Mouse (Mus musculus): ENCODE results near the gene Rptor. TPM values are rescaled to one million over a fixed set of nuclear protein-coding genes. Genes with fewer than 3 reads are reported as not detected.

Gene Rptor
- polyA plus RNA-seq, 1 experiment from 2014 or later: 13.2 TPM

GRCm38 (mm10) chr11:119630329-119630728, 27.6 kb downstream of the Rptor start:
- Histone ChIP-seq H3K27me3 (replicated peaks; ENCODE audit: control insufficient read depth, insufficient read depth, low read length) (no peaks in the 10 kb centered on the region), H3K9me3 (ENCODE audit: control insufficient read depth, low read length) (no peaks in the 10 kb centered on the region), H3K4me1 (replicated peaks; ENCODE audit: control insufficient read depth, insufficient read depth, low read length) (peaks cover 5% of the 10 kb centered on the region), H3K9ac (ENCODE audit: low read depth, low read length) (no peak overlapping the region), H3K27ac (ENCODE audit: low read depth, low read length) (no peak overlapping the region), H3K4me3 (ENCODE audit: low read depth, low read length) (no peak overlapping the region), H3K4me2 (no peak overlapping the region), H3K36me3 (ENCODE audit: control insufficient read depth, insufficient read depth, low read length) (peaks cover 4% of the 10 kb centered on the region)
- ATAC-seq (replicated peaks; ENCODE audit: low FRiP score): no peak
- no peak for DNase-seq (ENCODE audit: low spot score)
- 86% methylated on average over 5 of the region's 5 CpGs for WGBS

- ATAC-seq (replicated peaks; ENCODE audit: low FRiP score) (no peak), DNase-seq (ENCODE audit: low spot score) (no peak)
- H3K4me2 ChIP-seq: no peak overlapping the region
- peaks cover 4% of the 10 kb centered on the region for H3K36me3 ChIP-seq (ENCODE audit: control insufficient read depth, insufficient read depth, low read length)
- no peak overlapping the region for H3K4me3 ChIP-seq (ENCODE audit: low read depth, low read length)
- no peak overlapping the region; the same call in 1 of the 2 replicates for H3K27ac ChIP-seq (ENCODE audit: low read depth, low read length)
- no peak overlapping the region for H3K9ac ChIP-seq (ENCODE audit: low read depth, low read length)
- peaks cover 5% of the 10 kb centered on the region for H3K4me1 ChIP-seq (replicated peaks; ENCODE audit: control insufficient read depth, insufficient read depth, low read length)
- H3K9me3 ChIP-seq (ENCODE audit: control insufficient read depth, low read length): no peaks in the 10 kb centered on the region
- no peaks in the 10 kb centered on the region for H3K27me3 ChIP-seq (replicated peaks; ENCODE audit: control insufficient read depth, insufficient read depth, low read length)
- 69% methylated on average over 3 of the region's 3 CpGs for WGBS
These were observed 28.6 kb downstream of the Rptor start for GRCm38 (mm10) chr11:119631222-119631870.

GRCm38 (mm10) chr11:119636371-119636883, 33.7 kb downstream of the Rptor start:
- DNase-seq (ENCODE audit: low spot score): no peak
- H3K27me3 ChIP-seq (replicated peaks; ENCODE audit: control insufficient read depth, insufficient read depth, low read length): no peaks in the 10 kb centered on the region
- H3K9ac ChIP-seq (ENCODE audit: low read depth, low read length): no peak overlapping the region
- H3K36me3 ChIP-seq (ENCODE audit: control insufficient read depth, insufficient read depth, low read length): no peaks in the 10 kb centered on the region
- H3K4me2 ChIP-seq: no peak overlapping the region
- H3K27ac ChIP-seq (ENCODE audit: low read depth, low read length): no peak overlapping the region
- H3K9me3 ChIP-seq (ENCODE audit: control insufficient read depth, low read length): no peaks in the 10 kb centered on the region
- no peak for ATAC-seq (replicated peaks; ENCODE audit: low FRiP score)
- WGBS: 81% methylated on average over 4 of the region's 4 CpGs
- H3K4me1 ChIP-seq (replicated peaks; ENCODE audit: control insufficient read depth, insufficient read depth, low read length): peaks cover 1% of the 10 kb centered on the region; the same call in 1 of the 2 replicates
- no peak overlapping the region for H3K4me3 ChIP-seq (ENCODE audit: low read depth, low read length)

- Histone ChIP-seq H3K9ac (ENCODE audit: low read depth, low read length) (no peak overlapping the region), H3K4me1 (replicated peaks; ENCODE audit: control insufficient read depth, insufficient read depth, low read length) (no peaks in the 10 kb centered on the region), H3K36me3 (ENCODE audit: control insufficient read depth, insufficient read depth, low read length) (no peaks in the 10 kb centered on the region), H3K4me2 (no peak overlapping the region), H3K27ac (ENCODE audit: low read depth, low read length) (no peak overlapping the region), H3K9me3 (ENCODE audit: control insufficient read depth, low read length) (no peaks in the 10 kb centered on the region), H3K27me3 (replicated peaks; ENCODE audit: control insufficient read depth, insufficient read depth, low read length) (no peaks in the 10 kb centered on the region), H3K4me3 (ENCODE audit: low read depth, low read length) (no peak overlapping the region)
- DNase-seq (ENCODE audit: low spot score) (no peak), ATAC-seq (replicated peaks; ENCODE audit: low FRiP score) (no peak)
- 74% methylated on average over 6 of the region's 6 CpGs for WGBS
These were observed 34.8 kb downstream of the Rptor start for GRCm38 (mm10) chr11:119637519-119637918.

GRCm38 (mm10) chr11:119640491-119640890, 37.8 kb downstream of the Rptor start:
- Histone ChIP-seq H3K27me3 (replicated peaks; ENCODE audit: control insufficient read depth, insufficient read depth, low read length) (no peaks in the 10 kb centered on the region), H3K4me2 (no peak overlapping the region), H3K4me3 (ENCODE audit: low read depth, low read length) (no peak overlapping the region), H3K27ac (ENCODE audit: low read depth, low read length) (no peak overlapping the region), H3K36me3 (ENCODE audit: control insufficient read depth, insufficient read depth, low read length) (no peaks in the 10 kb centered on the region), H3K4me1 (replicated peaks; ENCODE audit: control insufficient read depth, insufficient read depth, low read length) (0 out of 2 replicates have a peak, but pooled peaks cover 7% of the 10 kb centered on the region), H3K9ac (ENCODE audit: low read depth, low read length) (no peak overlapping the region), H3K9me3 (ENCODE audit: control insufficient read depth, low read length) (no peaks in the 10 kb centered on the region)
- DNase-seq (ENCODE audit: low spot score) (no peak), ATAC-seq (replicated peaks; ENCODE audit: low FRiP score) (no peak)
- WGBS: 81% methylated on average over 9 of the region's 9 CpGs

GRCm38 (mm10) chr11:119641831-119642381, 39.2 kb downstream of the Rptor start:
- Histone ChIP-seq H3K4me3 (ENCODE audit: low read depth, low read length) (no peak overlapping the region), H3K4me2 (no peak overlapping the region), H3K9ac (ENCODE audit: low read depth, low read length) (no peak overlapping the region), H3K27ac (ENCODE audit: low read depth, low read length) (no peak overlapping the region), H3K9me3 (ENCODE audit: control insufficient read depth, low read length) (no peaks in the 10 kb centered on the region), H3K36me3 (ENCODE audit: control insufficient read depth, insufficient read depth, low read length) (no peaks in the 10 kb centered on the region), H3K27me3 (replicated peaks; ENCODE audit: control insufficient read depth, insufficient read depth, low read length) (no peaks in the 10 kb centered on the region), H3K4me1 (replicated peaks; ENCODE audit: control insufficient read depth, insufficient read depth, low read length) (0 out of 2 replicates have a peak, but pooled peaks cover 7% of the 10 kb centered on the region)
- 89% methylated on average over 9 of the region's 9 CpGs for WGBS
- no peak for ATAC-seq (replicated peaks; ENCODE audit: low FRiP score)
- no peak for DNase-seq (ENCODE audit: low spot score)

GRCm38 (mm10) chr11:119643347-119643746, 40.6 kb downstream of the Rptor start:
- WGBS: 79% methylated on average over 7 of the region's 7 CpGs

GRCm38 (mm10) chr11:119644140-119644539, 41.4 kb downstream of the Rptor start:
- WGBS: 50% methylated on average over 7 of the region's 7 CpGs
- Histone ChIP-seq H3K9ac (ENCODE audit: low read depth, low read length) (no peak overlapping the region), H3K4me1 (replicated peaks; ENCODE audit: control insufficient read depth, insufficient read depth, low read length) (0 out of 2 replicates have a peak, but pooled peaks cover 7% of the 10 kb centered on the region), H3K4me3 (ENCODE audit: low read depth, low read length) (no peak overlapping the region), H3K27ac (ENCODE audit: low read depth, low read length) (no peak overlapping the region), H3K9me3 (ENCODE audit: control insufficient read depth, low read length) (no peaks in the 10 kb centered on the region), H3K4me2 (no peak overlapping the region), H3K36me3 (ENCODE audit: control insufficient read depth, insufficient read depth, low read length) (no peaks in the 10 kb centered on the region), H3K27me3 (replicated peaks; ENCODE audit: control insufficient read depth, insufficient read depth, low read length) (no peaks in the 10 kb centered on the region)
- DNase-seq (ENCODE audit: low spot score): no peak
- no peak for ATAC-seq (replicated peaks; ENCODE audit: low FRiP score)

More at GRCm38 (mm10) chr11:119643347-119643746, 40.6 kb downstream of the Rptor start:
- Histone ChIP-seq H3K4me2 (no peak overlapping the region), H3K9me3 (ENCODE audit: control insufficient read depth, low read length) (no peaks in the 10 kb centered on the region), H3K4me3 (ENCODE audit: low read depth, low read length) (no peak overlapping the region), H3K9ac (ENCODE audit: low read depth, low read length) (no peak overlapping the region), H3K27ac (ENCODE audit: low read depth, low read length) (no peak overlapping the region), H3K27me3 (replicated peaks; ENCODE audit: control insufficient read depth, insufficient read depth, low read length) (no peaks in the 10 kb centered on the region), H3K4me1 (replicated peaks; ENCODE audit: control insufficient read depth, insufficient read depth, low read length) (0 out of 2 replicates have a peak, but pooled peaks cover 7% of the 10 kb centered on the region), H3K36me3 (ENCODE audit: control insufficient read depth, insufficient read depth, low read length) (no peaks in the 10 kb centered on the region)
- DNase-seq (ENCODE audit: low spot score): no peak
- no peak for ATAC-seq (replicated peaks; ENCODE audit: low FRiP score)

Data from liver, embryonic 11.5 days (tissue).